Mouse (Mus musculus): ENCODE measurements around the gene Abhd8. TPM values are rescaled to one million over a fixed set of nuclear protein-coding genes. Genes with fewer than 3 reads are reported as not detected.

Gene Abhd8
- polyA plus RNA-seq (2014; fragmentation: Illumina TruSeq; extraction: RNeasy Lipid Tissue Mini Kit (QIAGEN cat#74804); ENCODE audit: low read depth, low replicate concordance): 1.1 TPM

DNA sequence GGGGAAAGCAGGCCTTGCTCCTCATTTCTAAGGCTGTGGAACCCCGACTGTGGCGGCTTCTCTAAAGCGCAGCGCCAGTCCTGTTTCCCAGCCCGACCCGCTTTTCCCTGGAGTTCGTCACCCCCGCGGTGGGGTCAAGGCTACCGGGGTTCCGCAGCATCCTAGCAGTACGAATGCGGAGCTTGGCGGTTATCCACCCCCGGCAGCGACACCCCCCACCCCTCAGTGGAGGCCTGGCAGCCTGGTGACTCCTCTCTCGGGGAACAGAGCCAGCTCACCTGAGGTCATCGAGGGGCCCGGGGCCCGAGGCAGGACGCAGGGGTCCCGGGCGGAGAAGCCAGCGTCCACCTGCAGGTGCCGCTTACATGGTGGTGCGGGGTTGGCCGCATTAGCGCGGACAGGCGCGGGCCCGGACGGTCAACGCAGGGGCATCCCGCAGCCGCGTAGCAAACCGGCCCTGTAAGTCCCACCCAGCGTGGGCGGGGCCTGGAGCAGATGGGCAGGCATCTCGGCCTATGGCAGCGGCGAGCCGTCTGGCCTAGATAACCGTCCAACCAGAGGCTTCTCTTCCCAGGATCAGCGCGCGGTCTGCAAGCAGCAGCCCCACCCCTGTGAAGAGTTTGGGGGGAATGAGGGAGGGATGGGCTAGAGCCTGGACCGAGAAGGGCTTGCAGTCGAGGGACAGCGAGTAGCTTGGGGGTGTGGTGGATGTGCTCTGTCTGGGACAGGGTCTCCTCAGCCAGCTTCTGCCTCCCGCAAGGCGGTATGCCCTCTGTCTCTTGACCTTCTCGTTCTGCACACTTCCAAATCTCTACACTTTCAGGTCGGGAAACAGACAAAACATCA is at the start of gene Abhd8:
Gene Abhd8 (minus strand): TSS at position 468 of the 846 bp plus-strand sequence.

DNA sequence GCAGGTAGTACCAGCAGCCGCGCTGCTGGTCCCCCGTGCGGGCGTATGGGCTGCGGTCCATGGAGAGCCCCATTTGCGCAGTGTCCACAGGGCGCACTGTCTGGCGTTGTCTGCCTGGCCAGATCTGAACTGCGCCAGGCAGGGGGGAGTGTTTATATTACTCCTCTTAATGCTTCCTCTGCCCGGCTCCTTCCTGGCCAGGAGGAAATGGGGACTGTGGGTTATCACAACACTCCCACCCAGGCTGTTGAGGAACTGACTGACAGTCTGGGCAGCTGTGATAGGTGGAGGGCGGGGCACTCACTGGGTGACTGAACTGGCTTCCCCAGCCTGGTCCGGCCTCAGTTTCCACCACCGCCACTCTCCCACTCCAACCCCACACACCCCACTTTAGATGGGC is 48.2 kb upstream of the Abhd8 start, which contains the start of gene Plvap:
Gene Plvap (minus strand): TSS at position 109 of the 400 bp plus-strand sequence.

DNA sequence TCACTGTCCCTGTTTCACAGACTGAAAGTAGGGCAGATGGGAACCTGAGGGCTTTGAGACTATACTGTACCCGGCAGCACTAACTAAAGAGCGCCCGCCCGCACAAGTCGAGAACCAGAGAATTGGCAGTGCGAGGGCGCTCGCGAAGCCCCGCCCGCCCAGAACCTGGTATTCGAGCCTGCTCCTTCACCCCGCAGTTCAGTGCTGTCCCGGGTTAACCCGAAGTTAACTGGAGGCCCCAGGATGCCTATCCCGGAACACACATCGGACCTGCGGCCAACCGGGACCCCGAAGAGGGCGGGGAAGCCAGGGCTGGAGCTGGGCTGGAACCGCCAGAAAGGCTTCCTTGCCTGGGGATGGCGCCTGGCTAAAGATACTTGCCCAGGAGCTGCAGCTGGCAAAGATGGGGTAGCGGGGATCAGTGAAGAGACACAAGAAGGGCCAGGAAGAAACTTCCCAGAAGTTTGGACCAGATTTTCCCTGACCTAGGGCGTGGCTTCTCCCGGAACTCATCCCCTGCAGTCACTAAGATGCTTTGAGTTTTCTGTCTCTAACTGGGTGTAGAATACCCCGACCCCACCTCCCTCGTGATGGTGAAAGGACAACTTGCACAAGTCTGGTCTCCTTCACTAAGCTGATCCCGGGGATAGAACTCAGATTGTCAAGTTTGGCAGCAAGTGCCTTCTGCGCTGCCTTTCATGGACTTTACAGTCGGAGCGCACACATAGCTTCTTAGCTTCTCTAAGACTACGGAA is 24.4 kb upstream of the Abhd8 start, which contains the start of gene Gtpbp3:
Gene Gtpbp3 (plus strand): TSS at position 413 of the 755 bp plus-strand sequence.

DNA sequence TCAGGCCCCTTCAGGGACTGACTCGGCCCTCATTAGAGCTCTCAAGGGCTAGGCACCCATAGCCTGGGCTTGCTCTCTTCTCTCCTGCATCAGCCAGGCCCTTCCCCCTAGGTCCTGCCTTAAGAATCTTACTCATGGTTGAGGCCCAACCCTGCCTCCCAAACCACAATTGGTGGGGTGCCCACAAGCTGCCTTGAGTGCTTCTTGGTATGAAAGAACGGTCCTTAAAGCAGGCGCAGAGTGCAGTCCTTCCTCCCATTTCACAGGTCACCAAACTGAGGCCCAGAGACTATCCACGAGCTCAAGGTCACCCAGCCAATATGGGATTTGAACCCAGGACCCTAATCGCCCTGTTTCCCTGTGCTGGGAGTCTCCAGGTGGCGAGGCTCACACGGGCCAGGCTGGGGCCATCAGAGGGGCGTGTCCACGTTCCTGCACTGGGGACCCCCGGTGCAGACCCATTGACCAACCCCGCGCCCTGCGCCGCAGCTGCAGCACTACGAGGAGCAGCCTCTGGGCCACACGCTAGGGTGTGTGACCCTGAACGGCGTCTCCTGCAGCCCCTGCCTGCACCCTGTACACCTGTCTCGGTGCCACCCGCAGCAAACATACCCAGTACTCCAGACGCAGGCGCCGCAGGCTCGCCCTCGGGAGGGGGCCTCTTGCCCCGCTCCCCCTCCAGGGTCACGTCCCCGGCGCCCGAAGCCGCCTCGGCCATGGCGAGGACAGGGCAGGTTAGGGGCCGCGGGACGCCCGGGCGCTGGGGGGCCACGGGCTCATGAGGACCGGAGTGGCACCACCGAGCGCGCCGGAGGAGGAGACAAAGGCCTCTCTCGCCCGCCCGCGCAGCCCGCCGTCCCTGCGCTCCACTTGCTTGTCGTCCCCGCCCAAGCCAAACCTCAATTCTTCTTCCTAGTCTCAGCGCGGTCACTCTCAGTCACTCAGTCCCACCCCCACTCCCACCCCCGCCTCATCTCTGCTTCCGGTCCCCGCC is 22.0 kb upstream of the Abhd8 start, which contains the start of gene Ano8:
Gene Ano8 (minus strand): TSS at position 822 of the 994 bp plus-strand sequence.

DNA sequence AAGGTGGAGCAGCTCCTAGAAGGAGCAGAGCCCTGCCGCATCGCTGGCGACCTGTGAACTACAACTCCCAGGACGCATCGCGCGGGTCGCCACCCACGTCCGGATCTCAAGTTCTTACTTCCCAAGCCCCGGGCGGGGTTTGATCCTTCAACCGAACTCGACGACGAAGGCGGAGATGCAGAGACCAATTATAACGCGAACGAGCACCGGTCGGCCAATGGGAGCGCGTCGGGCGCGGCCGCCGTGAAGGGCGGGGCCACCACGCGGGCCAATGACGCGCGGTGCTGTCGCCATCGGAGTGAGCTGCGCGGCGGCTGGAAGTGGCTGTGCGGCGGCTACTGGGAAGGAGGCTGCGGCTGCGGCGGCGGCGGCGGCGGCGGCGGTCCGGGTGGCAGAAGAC is 5.5 kb upstream of the Abhd8 start, which contains the start of gene Dda1:
Gene Dda1 (plus strand): TSS at position 284 of the 400 bp plus-strand sequence.

DNA sequence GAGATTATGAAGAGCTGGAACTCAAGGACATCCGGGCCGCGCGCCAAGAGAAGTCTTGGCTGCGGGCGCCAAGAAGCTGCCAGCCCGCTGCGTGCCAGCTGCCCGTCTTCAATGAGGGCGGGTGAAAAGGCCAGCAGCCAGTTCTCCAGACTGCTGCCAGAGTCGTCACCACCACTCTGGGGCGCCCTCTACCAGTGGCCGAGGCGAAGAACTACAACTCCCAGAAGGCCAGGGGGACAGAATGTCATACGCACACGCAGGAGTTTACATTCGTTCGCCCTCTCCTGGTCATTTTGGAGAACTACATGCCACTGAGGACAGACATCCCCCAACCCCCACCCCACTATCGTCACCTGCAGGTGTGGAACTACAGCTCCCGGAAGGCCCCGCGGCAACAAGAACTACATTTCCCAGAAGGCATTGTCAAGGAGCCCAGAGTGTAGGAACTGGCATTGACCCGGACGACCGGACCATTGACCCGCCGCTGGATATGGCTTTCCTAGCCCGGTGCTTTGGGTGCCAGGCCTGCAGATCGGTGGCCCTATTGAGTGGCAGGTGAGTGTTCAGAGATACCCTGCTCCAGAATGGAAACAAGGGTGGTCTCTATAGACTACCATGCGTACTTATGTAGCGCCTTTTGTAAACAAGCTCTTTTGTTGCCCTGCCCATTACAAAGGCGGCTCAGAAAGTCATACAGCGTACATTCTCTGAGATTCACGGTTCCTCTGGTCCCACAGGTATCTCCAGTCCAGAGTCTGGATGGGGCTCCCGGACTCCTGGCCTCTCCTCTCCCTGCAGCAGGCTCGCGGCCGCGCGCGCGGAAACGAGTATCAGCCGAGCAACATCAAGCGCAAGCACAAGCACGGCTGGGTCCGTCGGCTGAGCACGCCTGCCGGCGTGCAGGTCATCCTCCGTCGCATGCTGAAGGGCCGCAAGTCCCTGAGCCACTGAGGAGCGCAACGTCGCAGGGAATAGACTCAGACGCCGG is 1.4 kb upstream of the Abhd8 start, which contains the start of gene Mrpl34:
Gene Mrpl34 (plus strand): TSS at position 447 of the 988 bp plus-strand sequence.

Other genes starting within 250 kb of the Abhd8 start
- gene Myo9b, start 190.9 kb downstream of the Abhd8 start, polyA plus RNA-seq (2014; fragmentation: Illumina TruSeq; extraction: RNeasy Lipid Tissue Mini Kit (QIAGEN cat#74804); ENCODE audit: low read depth, low replicate concordance): 4.1 TPM
- gene Haus8, start 190.7 kb downstream of the Abhd8 start, polyA plus RNA-seq (2014; fragmentation: Illumina TruSeq; extraction: RNeasy Lipid Tissue Mini Kit (QIAGEN cat#74804); ENCODE audit: low read depth, low replicate concordance): 2.9 TPM
- 1.8 TPM for gene Use1, start 96.8 kb downstream of the Abhd8 start, polyA plus RNA-seq (2014; fragmentation: Illumina TruSeq; extraction: RNeasy Lipid Tissue Mini Kit (QIAGEN cat#74804); ENCODE audit: low read depth, low replicate concordance)
- gene Ocel1, start 92.4 kb downstream of the Abhd8 start, polyA plus RNA-seq (2014; fragmentation: Illumina TruSeq; extraction: RNeasy Lipid Tissue Mini Kit (QIAGEN cat#74804); ENCODE audit: low read depth, low replicate concordance): 1.9 TPM
- gene Nr2f6, start 81.7 kb downstream of the Abhd8 start, polyA plus RNA-seq (2014; fragmentation: Illumina TruSeq; extraction: RNeasy Lipid Tissue Mini Kit (QIAGEN cat#74804); ENCODE audit: low read depth, low replicate concordance): 3.4 TPM
- gene Ushbp1, start 67.9 kb downstream of the Abhd8 start, polyA plus RNA-seq (2014; fragmentation: Illumina TruSeq; extraction: RNeasy Lipid Tissue Mini Kit (QIAGEN cat#74804); ENCODE audit: low read depth, low replicate concordance): 2.4 TPM
- gene Babam1, start 66.8 kb downstream of the Abhd8 start, polyA plus RNA-seq (2014; fragmentation: Illumina TruSeq; extraction: RNeasy Lipid Tissue Mini Kit (QIAGEN cat#74804); ENCODE audit: low read depth, low replicate concordance): 30.8 TPM
- 0.41 TPM for gene Ankle1, start 57.6 kb downstream of the Abhd8 start, polyA plus RNA-seq (2014; fragmentation: Illumina TruSeq; extraction: RNeasy Lipid Tissue Mini Kit (QIAGEN cat#74804); ENCODE audit: low read depth, low replicate concordance)
- 10.8 TPM for gene Mrpl34, start 1.3 kb upstream of the Abhd8 start, polyA plus RNA-seq (2014; fragmentation: Illumina TruSeq; extraction: RNeasy Lipid Tissue Mini Kit (QIAGEN cat#74804); ENCODE audit: low read depth, low replicate concordance)
- 3.4 TPM for gene Dda1, start 5.5 kb upstream of the Abhd8 start, polyA plus RNA-seq (2014; fragmentation: Illumina TruSeq; extraction: RNeasy Lipid Tissue Mini Kit (QIAGEN cat#74804); ENCODE audit: low read depth, low replicate concordance)
- 1.0 TPM for gene Ano8, start 22.3 kb upstream of the Abhd8 start, polyA plus RNA-seq (2014; fragmentation: Illumina TruSeq; extraction: RNeasy Lipid Tissue Mini Kit (QIAGEN cat#74804); ENCODE audit: low read depth, low replicate concordance)
- 1.6 TPM for gene Gtpbp3, start 24.4 kb upstream of the Abhd8 start, polyA plus RNA-seq (2014; fragmentation: Illumina TruSeq; extraction: RNeasy Lipid Tissue Mini Kit (QIAGEN cat#74804); ENCODE audit: low read depth, low replicate concordance)
- gene Plvap, start 48.1 kb upstream of the Abhd8 start, polyA plus RNA-seq (2014; fragmentation: Illumina TruSeq; extraction: RNeasy Lipid Tissue Mini Kit (QIAGEN cat#74804); ENCODE audit: low read depth, low replicate concordance): 4.8 TPM
- gene Ccdc194, start 62.1 kb upstream of the Abhd8 start, polyA plus RNA-seq (2014; fragmentation: Illumina TruSeq; extraction: RNeasy Lipid Tissue Mini Kit (QIAGEN cat#74804); ENCODE audit: low read depth, low replicate concordance): not detected
- 6.9 TPM for gene Bst2, start 73.8 kb upstream of the Abhd8 start, polyA plus RNA-seq (2014; fragmentation: Illumina TruSeq; extraction: RNeasy Lipid Tissue Mini Kit (QIAGEN cat#74804); ENCODE audit: low read depth, low replicate concordance)
- gene Mvb12a, start 79.3 kb upstream of the Abhd8 start, polyA plus RNA-seq (2014; fragmentation: Illumina TruSeq; extraction: RNeasy Lipid Tissue Mini Kit (QIAGEN cat#74804); ENCODE audit: low read depth, low replicate concordance): 0.70 TPM
- 3.8 TPM for gene Tmem221, start 95.2 kb upstream of the Abhd8 start, polyA plus RNA-seq (2014; fragmentation: Illumina TruSeq; extraction: RNeasy Lipid Tissue Mini Kit (QIAGEN cat#74804); ENCODE audit: low read depth, low replicate concordance)
- gene Nxnl1, start 102.9 kb upstream of the Abhd8 start, polyA plus RNA-seq (2014; fragmentation: Illumina TruSeq; extraction: RNeasy Lipid Tissue Mini Kit (QIAGEN cat#74804); ENCODE audit: low read depth, low replicate concordance): 0.35 TPM
- gene Slc27a1, start 105.2 kb upstream of the Abhd8 start, polyA plus RNA-seq (2014; fragmentation: Illumina TruSeq; extraction: RNeasy Lipid Tissue Mini Kit (QIAGEN cat#74804); ENCODE audit: low read depth, low replicate concordance): 14.2 TPM
- 0.82 TPM for gene Pgls, start 128.5 kb upstream of the Abhd8 start, polyA plus RNA-seq (2014; fragmentation: Illumina TruSeq; extraction: RNeasy Lipid Tissue Mini Kit (QIAGEN cat#74804); ENCODE audit: low read depth, low replicate concordance)
- not detected for gene Fam129c, start 134.0 kb upstream of the Abhd8 start, polyA plus RNA-seq (2014; fragmentation: Illumina TruSeq; extraction: RNeasy Lipid Tissue Mini Kit (QIAGEN cat#74804); ENCODE audit: low read depth, low replicate concordance)
- 54.8 TPM for gene Colgalt1, start 147.3 kb upstream of the Abhd8 start, polyA plus RNA-seq (2014; fragmentation: Illumina TruSeq; extraction: RNeasy Lipid Tissue Mini Kit (QIAGEN cat#74804); ENCODE audit: low read depth, low replicate concordance)
- 0.70 TPM for gene Unc13a, start 208.1 kb upstream of the Abhd8 start, polyA plus RNA-seq (2014; fragmentation: Illumina TruSeq; extraction: RNeasy Lipid Tissue Mini Kit (QIAGEN cat#74804); ENCODE audit: low read depth, low replicate concordance)
- gene Jak3, start 212.6 kb upstream of the Abhd8 start, polyA plus RNA-seq (2014; fragmentation: Illumina TruSeq; extraction: RNeasy Lipid Tissue Mini Kit (QIAGEN cat#74804); ENCODE audit: low read depth, low replicate concordance): not detected
- not detected for gene Insl3, start 225.6 kb upstream of the Abhd8 start, polyA plus RNA-seq (2014; fragmentation: Illumina TruSeq; extraction: RNeasy Lipid Tissue Mini Kit (QIAGEN cat#74804); ENCODE audit: low read depth, low replicate concordance)
- 9.2 TPM for gene B3gnt3, start 238.1 kb upstream of the Abhd8 start, polyA plus RNA-seq (2014; fragmentation: Illumina TruSeq; extraction: RNeasy Lipid Tissue Mini Kit (QIAGEN cat#74804); ENCODE audit: low read depth, low replicate concordance)